Mouse (Mus musculus) mesoderm, embryonic 11.5 days (tissue): Measurements from ENCODE around the gene Tcf12.

Experiments used
- DNase-seq: peaks from one replicate; pipeline ENCODE4 v3.0.0-alpha.2; 2012; ENCODE audit warnings: low read depth, low spot score

Gene Tcf12

GRCm38 (mm10) chr9:71841850-71842249 lies 269.8 kb downstream of the Tcf12 start:
- DNase-seq: no peak

GRCm38 (mm10) chr9:71837366-71837765 lies 274.3 kb downstream of the Tcf12 start:
- no peak for DNase-seq

GRCm38 (mm10) chr9:71836366-71836765 lies 275.3 kb downstream of the Tcf12 start:
- DNase-seq: no peak

GRCm38 (mm10) chr9:71835203-71835815 lies 276.4 kb downstream of the Tcf12 start:
- peak; percentile 59 for DNase-seq

GRCm38 (mm10) chr9:71834707-71835106 lies 277.0 kb downstream of the Tcf12 start:
- no peak for DNase-seq

- DNase-seq: peak; percentile 54
Measured at GRCm38 (mm10) chr9:71831756-71832699, 279.6 kb downstream of the Tcf12 start.

- DNase-seq: no peak
Measured at GRCm38 (mm10) chr9:71830994-71831393, 280.7 kb downstream of the Tcf12 start.

GRCm38 (mm10) chr9:71830365-71830764 lies 281.3 kb downstream of the Tcf12 start:
- no peak for DNase-seq

- no peak for DNase-seq
Measured at GRCm38 (mm10) chr9:71829753-71830152, 281.9 kb downstream of the Tcf12 start.

GRCm38 (mm10) chr9:71829137-71829536 lies 282.5 kb downstream of the Tcf12 start:
- no peak for DNase-seq

GRCm38 (mm10) chr9:71827371-71827770 lies 284.3 kb downstream of the Tcf12 start:
- no peak for DNase-seq

- no peak for DNase-seq
Measured at GRCm38 (mm10) chr9:71826040-71826525, 285.6 kb downstream of the Tcf12 start.

- DNase-seq: no peak
Measured at GRCm38 (mm10) chr9:71822003-71822402, 289.7 kb downstream of the Tcf12 start.

GRCm38 (mm10) chr9:71818453-71818852 lies 293.2 kb downstream of the Tcf12 start:
- DNase-seq: no peak

GRCm38 (mm10) chr9:71816121-71816520 lies 295.6 kb downstream of the Tcf12 start:
- DNase-seq: no peak

- DNase-seq: no peak
Measured at GRCm38 (mm10) chr9:71813565-71813964, 298.1 kb downstream of the Tcf12 start.

GRCm38 (mm10) chr9:71812914-71813313 lies 298.8 kb downstream of the Tcf12 start:
- DNase-seq: no peak

- no peak for DNase-seq
Measured at GRCm38 (mm10) chr9:71812402-71812801, 299.3 kb downstream of the Tcf12 start.

GRCm38 (mm10) chr9:71811404-71811803 lies 300.3 kb downstream of the Tcf12 start:
- no peak for DNase-seq

GRCm38 (mm10) chr9:71810723-71811122 lies 300.9 kb downstream of the Tcf12 start:
- no peak for DNase-seq

- no peak for DNase-seq
Measured at GRCm38 (mm10) chr9:71808640-71809254, 302.9 kb downstream of the Tcf12 start.

- DNase-seq: no peak
Measured at GRCm38 (mm10) chr9:71807801-71808200, 303.9 kb downstream of the Tcf12 start.
